Mouse (Mus musculus) kidney, postnatal 0 days (tissue): Measurements from ENCODE around the gene Wdr89. TPM values are rescaled to one million over a fixed set of nuclear protein-coding genes. Genes with fewer than 3 reads are reported as not detected.

ENCODE experiments used
- ATAC-seq: fragments of 200-750 bp; cut with Nextera tagmentation; replicated peaks from 2 replicates; pipeline ENCODE4 v1.8.0; 2017; ENCODE audit warnings: low read depth, moderate number of reproducible peaks, moderate TSS enrichment, moderate library complexity; ENCODE audit not compliant: low FRiP score
- DNase-seq: peaks from one replicate; pipeline ENCODE4 v3.0.0-alpha.2; 2016; ENCODE audit warnings: low spot score
- H3K27ac ChIP-seq: fragments of 300-500 bp; sonication (generic); 2 replicates; pipeline ENCODE4 v1.5.1; 2014; ENCODE audit warnings: mild to moderate bottlenecking
- H3K27me3 ChIP-seq: fragments of 300-500 bp; sonication (generic); 2 replicates; pipeline ENCODE4 v1.6.1; 2014; ENCODE audit warnings: low read length, mixed read lengths; ENCODE audit not compliant: insufficient read depth
- H3K36me3 ChIP-seq: fragments of 300-500 bp; sonication (generic); 2 replicates; pipeline ENCODE4 v1.6.1; 2014; ENCODE audit warnings: low read length, mixed read lengths; ENCODE audit not compliant: insufficient read depth
- H3K4me1 ChIP-seq: fragments of 300-500 bp; sonication (generic); replicated peaks from 2 replicates; pipeline ENCODE4 v1.6.1; 2014; ENCODE audit warnings: antibody characterized with exemption, low read length, mixed read lengths; ENCODE audit not compliant: insufficient read depth
- H3K4me2 ChIP-seq: fragments of 300-500 bp; sonication (generic); 2 replicates; pipeline ENCODE4 v1.6.1; 2014; ENCODE audit warnings: mild to moderate bottlenecking, low read length, moderate library complexity, mixed read lengths
- H3K4me3 ChIP-seq: fragments of 300-500 bp; sonication (generic); replicated peaks from 2 replicates; pipeline ENCODE4 v1.5.1; 2014; ENCODE audit warnings: low read depth, low read length
- H3K9ac ChIP-seq: fragments of 300-500 bp; sonication (generic); 2 replicates; pipeline ENCODE4 v1.6.1; 2014; ENCODE audit warnings: low read depth, low read length
- H3K9me3 ChIP-seq: fragments of 300-500 bp; sonication (generic); replicated peaks from 2 replicates; pipeline ENCODE4 v1.6.1; 2016; ENCODE audit warnings: low read length, inconsistent platforms, mixed read lengths
- CTCF ChIP-seq: IDR thresholded peaks from 2 replicates; pipeline ENCODE4 v1.5.1; 2016; ENCODE audit warnings: antibody characterized with exemption, low read depth, mild to moderate bottlenecking, moderate library complexity
- WGBS: fragments of 180-500 bp; shearing (Covaris S2); extraction: QIAGEN DNeasy Blood & Tissue Kit; methylation state at CpG from one replicate; pipeline ENCODE4 v1.1.7; 2014; 5-methylcytosine and 5-hydroxymethylcytosine counted together
- polyA plus RNA-seq: library from polyadenylated mRNA; unstranded; fragments of >200 nt; fragmentation: Nextera tagmentation; extraction: Ambion mirVana; gene quantifications from 2 replicates; pipeline ENCODE4 v1.2.1, GENCODE M21; 2015

Wdr89 gene
- polyA plus RNA-seq, 1 experiment from 2014 or later = 9.9 TPM

- Histone ChIP-seq H3K27ac (no peak overlapping the region), H3K4me3 (no peak overlapping the region), H3K9me3 (no peaks in the 10 kb centered on the region), H3K36me3 (no peaks in the 10 kb centered on the region), H3K9ac (no peak overlapping the region), H3K4me2 (no peak overlapping the region), H3K27me3 (no peaks in the 10 kb centered on the region), H3K4me1 (no peaks in the 10 kb centered on the region)
- WGBS = 60% methylated on average over 3 of the region's 3 CpGs
- no peak for TF ChIP-seq CTCF
- DNase-seq (no peak), ATAC-seq (no peak)
These were observed 53.8 kb downstream of the Wdr89 start for GRCm38 (mm10) chr12:75615556-75615955.

- WGBS = 74% methylated on average over 7 of the region's 7 CpGs
- Histone ChIP-seq H3K4me1 (no peaks in the 10 kb centered on the region), H3K4me3 (no peak overlapping the region), H3K36me3 (no peaks in the 10 kb centered on the region), H3K9me3 (no peaks in the 10 kb centered on the region), H3K27ac (no peak overlapping the region), H3K9ac (no peak overlapping the region), H3K27me3 (no peaks in the 10 kb centered on the region), H3K4me2 (no peak overlapping the region)
- no peak for DNase-seq
- no peak for TF ChIP-seq CTCF
- no peak for ATAC-seq
These were observed 56.6 kb downstream of the Wdr89 start for GRCm38 (mm10) chr12:75612711-75613110.

DNA sequence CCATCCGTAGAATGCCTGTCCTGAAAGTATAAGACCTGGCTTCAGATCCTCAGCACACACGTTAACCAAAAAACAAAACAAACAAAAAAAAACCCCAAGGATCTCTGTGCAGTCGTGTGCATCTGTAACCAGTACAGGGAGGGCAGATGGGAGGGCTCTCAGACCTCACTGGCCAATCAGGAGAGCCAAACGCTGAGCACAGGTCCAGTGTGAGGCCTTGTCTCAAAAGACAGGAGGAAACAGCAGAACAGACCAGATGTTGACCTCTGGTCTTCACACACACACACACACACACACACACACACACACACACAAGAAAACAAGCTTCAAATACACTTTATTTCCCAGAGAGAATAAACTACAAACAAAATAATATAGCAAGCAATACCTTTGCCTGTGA is 69.8 kb downstream of the Wdr89 start:
- Histone ChIP-seq H3K4me3 (no peak overlapping the region), H3K27ac (no peak overlapping the region), H3K27me3 (no peaks in the 10 kb centered on the region), H3K4me1 (peaks cover under 1% of the 10 kb centered on the region; the same call in 1 of the 2 replicates), H3K9me3 (no peaks in the 10 kb centered on the region), H3K9ac (no peak overlapping the region), H3K36me3 (no peaks in the 10 kb centered on the region), H3K4me2 (no peak overlapping the region; the same call in 1 of the 2 replicates)
- DNase-seq (peak; percentile 70), ATAC-seq (no peak)
- no peak for TF ChIP-seq CTCF
- 15% methylated on average over 4 of the region's 4 CpGs for WGBS

DNA sequence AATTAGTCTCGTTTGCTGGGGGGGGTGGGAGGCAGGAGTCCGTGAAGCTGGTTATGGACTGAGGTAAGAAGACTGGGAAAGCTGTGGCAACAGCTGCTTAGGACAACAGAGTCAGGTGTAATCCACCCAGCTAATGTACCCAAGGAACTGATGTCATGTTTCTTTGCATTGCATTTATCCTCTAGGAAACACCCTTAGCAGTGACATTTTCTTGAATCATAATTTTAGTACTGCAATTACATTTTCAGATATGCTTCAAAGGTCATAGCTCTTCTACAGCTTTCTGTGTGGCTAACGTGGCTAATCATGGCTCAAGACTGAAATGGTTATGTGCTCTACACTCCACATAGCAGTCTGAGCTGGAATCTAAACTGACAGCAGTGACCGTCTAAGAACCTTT is 70.3 kb downstream of the Wdr89 start:
- Histone ChIP-seq H3K4me1 (peaks cover 3% of the 10 kb centered on the region; the same call in 1 of the 2 replicates), H3K36me3 (no peaks in the 10 kb centered on the region), H3K27me3 (no peaks in the 10 kb centered on the region), H3K27ac (no peak overlapping the region), H3K4me3 (no peak overlapping the region), H3K4me2 (no peak overlapping the region; the same call in 1 of the 2 replicates), H3K9me3 (no peaks in the 10 kb centered on the region), H3K9ac (no peak overlapping the region)
- ATAC-seq (no peak), DNase-seq (no peak)
- no peak for TF ChIP-seq CTCF
- WGBS = 55% methylated on average over 4 of the region's 4 CpGs

DNA sequence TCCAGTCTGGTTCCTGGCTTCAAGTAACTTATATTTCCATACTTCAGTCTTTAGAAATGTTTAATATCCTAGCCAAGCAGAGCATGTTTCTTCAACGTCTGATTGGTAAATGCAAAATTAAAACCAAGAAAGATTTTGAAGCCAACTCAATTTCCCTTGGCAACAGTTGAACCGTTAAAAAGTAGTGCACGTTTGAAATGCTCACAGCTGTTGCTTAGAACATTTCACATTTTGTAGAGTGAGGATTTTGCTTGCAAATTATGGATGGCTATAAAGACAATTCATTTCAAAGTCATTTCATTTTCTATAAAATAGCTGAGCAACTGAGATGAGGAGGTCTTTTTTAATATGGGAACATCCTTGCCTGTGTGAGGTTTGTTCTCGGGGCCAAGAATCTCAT is 71.6 kb downstream of the Wdr89 start:
- no peak for DNase-seq
- no peak for TF ChIP-seq CTCF
- Histone ChIP-seq H3K27ac (no peak overlapping the region), H3K9ac (no peak overlapping the region), H3K9me3 (no peaks in the 10 kb centered on the region), H3K36me3 (0 out of 2 replicates have a peak, but pooled peaks cover 3% of the 10 kb centered on the region), H3K4me1 (peaks cover 3% of the 10 kb centered on the region; the same call in 1 of the 2 replicates), H3K4me2 (no peak overlapping the region), H3K4me3 (no peak overlapping the region), H3K27me3 (no peaks in the 10 kb centered on the region)
- WGBS = 82% methylated on average over 4 of the region's 4 CpGs
- no peak for ATAC-seq

GRCm38 (mm10) chr12:75596154-75597002 is 73.0 kb downstream of the Wdr89 start, which contains the start of gene Ppp2r5e:
Gene Ppp2r5e, minus strand, starts transcription at chr12:75596245.
- TF ChIP-seq CTCF = no peak
- Histone ChIP-seq H3K4me2 (peak within 1 kb of the TSS; percentile 87), H3K4me3 (peak within 1 kb of the TSS; percentile 99), H3K27me3 (no peaks in the 10 kb centered on the region), H3K36me3 (peaks cover 10% of the 10 kb centered on the region; the same call in 1 of the 2 replicates), H3K9ac (peak within 1 kb of the TSS; percentile 96), H3K27ac (peak within 1 kb of the TSS; percentile 98), H3K9me3 (no peaks in the 10 kb centered on the region), H3K4me1 (peaks cover 3% of the 10 kb centered on the region; the same call in 1 of the 2 replicates)
- under 1% methylated on average over 70 of the region's 72 CpGs for WGBS
- DNase-seq (peak; percentile 99), ATAC-seq (peak; percentile 100)
